Mouse (Mus musculus) yolk sac, embryonic 10.5 days (tissue): ENCODE results near the gene Ltbp2.

ENCODE experiments used
- DNase-seq: peaks from one replicate; pipeline ENCODE4 v3.0.0-alpha.2; 2017; ENCODE audit warnings: low spot score

The Ltbp2 gene

GRCm38 (mm10) chr12:84839965-84840364 lies 36.4 kb downstream of the Ltbp2 start:
- no peak for DNase-seq

- DNase-seq, result no peak
Measured at GRCm38 (mm10) chr12:84835626-84836025, 40.7 kb downstream of the Ltbp2 start.

GRCm38 (mm10) chr12:84834773-84835172 lies 41.6 kb downstream of the Ltbp2 start:
- DNase-seq, result no peak

GRCm38 (mm10) chr12:84831648-84832047 lies 44.7 kb downstream of the Ltbp2 start:
- DNase-seq, result no peak

- no peak for DNase-seq
Measured at GRCm38 (mm10) chr12:84831141-84831540, 45.2 kb downstream of the Ltbp2 start.

- DNase-seq, result no peak
Measured at GRCm38 (mm10) chr12:84830438-84830837, 45.9 kb downstream of the Ltbp2 start.

GRCm38 (mm10) chr12:84829913-84830312 lies 46.4 kb downstream of the Ltbp2 start:
- DNase-seq, result no peak

GRCm38 (mm10) chr12:84829109-84829724 lies 47.1 kb downstream of the Ltbp2 start:
- DNase-seq, result no peak

GRCm38 (mm10) chr12:84827384-84827933 lies 48.9 kb downstream of the Ltbp2 start:
- DNase-seq, result no peak

GRCm38 (mm10) chr12:84824203-84824602 lies 52.1 kb downstream of the Ltbp2 start:
- DNase-seq, result no peak

- DNase-seq, result no peak
Measured at GRCm38 (mm10) chr12:84823601-84824000, 52.7 kb downstream of the Ltbp2 start.

- DNase-seq, result peak; percentile 10
Measured at GRCm38 (mm10) chr12:84819236-84820168, 56.8 kb downstream of the Ltbp2 start.

- DNase-seq, result no peak
Measured at GRCm38 (mm10) chr12:84818496-84818895, 57.8 kb downstream of the Ltbp2 start.

- DNase-seq, result no peak
Measured at GRCm38 (mm10) chr12:84814663-84815325, 61.5 kb downstream of the Ltbp2 start.

GRCm38 (mm10) chr12:84813773-84814172 lies 62.6 kb downstream of the Ltbp2 start:
- no peak for DNase-seq

GRCm38 (mm10) chr12:84812004-84812403 lies 64.3 kb downstream of the Ltbp2 start:
- no peak for DNase-seq

- no peak for DNase-seq
Measured at GRCm38 (mm10) chr12:84811510-84811909, 64.8 kb downstream of the Ltbp2 start.

- DNase-seq, result no peak
Measured at GRCm38 (mm10) chr12:84810810-84811209, 65.5 kb downstream of the Ltbp2 start.

GRCm38 (mm10) chr12:84809033-84809432 lies 67.3 kb downstream of the Ltbp2 start:
- DNase-seq, result no peak

GRCm38 (mm10) chr12:84807351-84807750 lies 69.0 kb downstream of the Ltbp2 start:
- DNase-seq, result no peak

- DNase-seq, result no peak
Measured at GRCm38 (mm10) chr12:84806726-84807125, 69.6 kb downstream of the Ltbp2 start.

- DNase-seq, result no peak
Measured at GRCm38 (mm10) chr12:84806010-84806409, 70.3 kb downstream of the Ltbp2 start.
